Mouse (Mus musculus) heart, adult 2 months (tissue): ENCODE results near the gene Pla2g12a.
A peak's percentile ranks its signal among the peaks of the same experiment; 100 is the strongest.

Experiments
- CTCF ChIP-seq: fragments of 200-600 bp; IDR thresholded peaks from 2 replicates; pipeline ENCODE4 v1.8.1; 2022; ENCODE audit warnings: antibody characterized with exemption, mild to moderate bottlenecking, moderate library complexity
- EP300 ChIP-seq: fragments of 200-500 bp; IDR thresholded peaks from 2 replicates; pipeline ENCODE4 v1.6.1; 2011; ENCODE audit warnings: low read depth, low read length, control low read depth; ENCODE audit not compliant: insufficient read depth
- POLR2A ChIP-seq: fragments of 200-500 bp; IDR thresholded peaks from 2 replicates; pipeline ENCODE4 v1.6.1; 2011; ENCODE audit warnings: mild to moderate bottlenecking, low read depth, low read length, control low read depth; ENCODE audit not compliant: insufficient read depth

- peak; percentile 35; the same call in 1 of the 2 replicates for TF ChIP-seq POLR2A
- TF ChIP-seq EP300, result 0 out of 2 replicates have a peak, but pooled peaks have one; percentile 15
- TF ChIP-seq CTCF, result peak; percentile 21
These were observed at the start of gene Pla2g12a for GRCm38 (mm10) chr3:129878405-129879021.
